Mouse (Mus musculus): ENCODE measurements around the gene Psmd9. TPM values are rescaled to one million over a fixed set of nuclear protein-coding genes. Genes with fewer than 3 reads are reported as not detected.

Gene Psmd9
- polyA plus RNA-seq, 1 experiment from 2014 or later = 78.7 TPM

DNA sequence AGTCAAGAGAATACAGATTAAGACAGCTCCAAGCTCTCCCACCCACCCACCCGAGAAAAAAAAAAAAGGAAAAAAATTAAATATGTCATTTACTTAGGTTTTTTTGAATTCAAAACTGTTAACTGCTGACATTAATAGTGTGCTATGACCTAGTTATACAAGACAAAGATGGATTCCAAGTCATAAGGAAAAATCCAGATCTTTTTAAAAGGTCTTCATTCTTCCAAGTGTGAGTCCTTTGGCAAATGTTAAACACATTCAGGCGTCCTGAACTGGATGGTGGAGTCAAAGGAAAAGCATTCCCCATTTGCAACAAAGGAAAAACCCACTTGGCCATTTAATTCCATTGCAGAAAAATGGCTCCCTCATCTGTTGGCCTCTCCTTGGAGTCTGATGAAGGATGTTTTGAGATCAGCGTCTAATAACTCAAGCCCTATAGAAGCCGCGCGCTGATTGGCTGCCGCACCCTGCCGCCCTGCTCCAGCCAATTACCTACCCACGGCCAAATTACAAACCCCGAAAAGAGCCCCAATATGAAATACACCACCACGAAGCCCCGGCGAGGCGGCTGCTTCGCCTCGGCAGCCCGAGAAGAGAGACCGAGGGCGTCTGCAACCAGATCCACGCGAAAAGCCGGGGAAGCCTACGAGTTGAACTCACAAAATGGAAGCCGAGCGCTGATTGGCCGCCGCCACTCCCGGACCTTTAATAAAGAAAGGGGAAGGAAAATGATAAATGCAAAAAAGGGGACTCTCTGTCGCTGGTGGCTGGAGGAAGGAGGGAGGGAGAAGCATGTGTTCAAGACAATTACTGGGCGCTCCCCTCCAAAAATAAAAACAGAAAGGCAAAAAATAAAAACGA, 28.3 kb upstream of the Psmd9 start:
- under 1% methylated on average over 31 of the region's 31 CpGs for WGBS
- no peaks in the 10 kb centered on the region for H3K9me3 ChIP-seq (ENCODE audit: control insufficient read depth, low read length)
- H3K27ac ChIP-seq (ENCODE audit: low read depth, low read length) = peak overlapping the region; percentile 99
- H3K27me3 ChIP-seq (ENCODE audit: control insufficient read depth, insufficient read depth, low read length) = no peaks in the 10 kb centered on the region
- H3K36me3 ChIP-seq (ENCODE audit: control insufficient read depth, insufficient read depth, low read length) = no peaks in the 10 kb centered on the region
- peak overlapping the region; percentile 100 for H3K4me2 ChIP-seq (ENCODE audit: low read depth, low read length)
- peaks cover 41% of the 10 kb centered on the region for H3K4me1 ChIP-seq (ENCODE audit: control insufficient read depth, insufficient read depth, low read length)
- H3K9ac ChIP-seq (replicated peaks; ENCODE audit: low read depth, low read length) = peak overlapping the region; percentile 100
- peak; percentile 69 for ATAC-seq (ENCODE audit: low read depth)
- peak overlapping the region; percentile 92 for H3K4me3 ChIP-seq (ENCODE audit: low read depth, low read length)

GRCm38 (mm10) chr5:123141555-123142160, 27.6 kb upstream of the Psmd9 start:
- ATAC-seq (ENCODE audit: low read depth) = 0 out of 2 replicates have a peak, but pooled peaks have one; percentile 25
- H3K4me3 ChIP-seq (ENCODE audit: low read depth, low read length) = peak overlapping the region; percentile 92
- no peaks in the 10 kb centered on the region for H3K9me3 ChIP-seq (ENCODE audit: control insufficient read depth, low read length)
- peaks cover 5% of the 10 kb centered on the region; the same call in 1 of the 2 replicates for H3K36me3 ChIP-seq (ENCODE audit: control insufficient read depth, insufficient read depth, low read length)
- H3K27ac ChIP-seq (ENCODE audit: low read depth, low read length) = peak overlapping the region; percentile 99
- WGBS = under 1% methylated on average over 31 of the region's 38 CpGs
- peak overlapping the region; percentile 100 for H3K4me2 ChIP-seq (ENCODE audit: low read depth, low read length)
- peaks cover 37% of the 10 kb centered on the region for H3K4me1 ChIP-seq (ENCODE audit: control insufficient read depth, insufficient read depth, low read length)
- H3K27me3 ChIP-seq (ENCODE audit: control insufficient read depth, insufficient read depth, low read length) = no peaks in the 10 kb centered on the region
- H3K9ac ChIP-seq (replicated peaks; ENCODE audit: low read depth, low read length) = peak overlapping the region; percentile 100

DNA sequence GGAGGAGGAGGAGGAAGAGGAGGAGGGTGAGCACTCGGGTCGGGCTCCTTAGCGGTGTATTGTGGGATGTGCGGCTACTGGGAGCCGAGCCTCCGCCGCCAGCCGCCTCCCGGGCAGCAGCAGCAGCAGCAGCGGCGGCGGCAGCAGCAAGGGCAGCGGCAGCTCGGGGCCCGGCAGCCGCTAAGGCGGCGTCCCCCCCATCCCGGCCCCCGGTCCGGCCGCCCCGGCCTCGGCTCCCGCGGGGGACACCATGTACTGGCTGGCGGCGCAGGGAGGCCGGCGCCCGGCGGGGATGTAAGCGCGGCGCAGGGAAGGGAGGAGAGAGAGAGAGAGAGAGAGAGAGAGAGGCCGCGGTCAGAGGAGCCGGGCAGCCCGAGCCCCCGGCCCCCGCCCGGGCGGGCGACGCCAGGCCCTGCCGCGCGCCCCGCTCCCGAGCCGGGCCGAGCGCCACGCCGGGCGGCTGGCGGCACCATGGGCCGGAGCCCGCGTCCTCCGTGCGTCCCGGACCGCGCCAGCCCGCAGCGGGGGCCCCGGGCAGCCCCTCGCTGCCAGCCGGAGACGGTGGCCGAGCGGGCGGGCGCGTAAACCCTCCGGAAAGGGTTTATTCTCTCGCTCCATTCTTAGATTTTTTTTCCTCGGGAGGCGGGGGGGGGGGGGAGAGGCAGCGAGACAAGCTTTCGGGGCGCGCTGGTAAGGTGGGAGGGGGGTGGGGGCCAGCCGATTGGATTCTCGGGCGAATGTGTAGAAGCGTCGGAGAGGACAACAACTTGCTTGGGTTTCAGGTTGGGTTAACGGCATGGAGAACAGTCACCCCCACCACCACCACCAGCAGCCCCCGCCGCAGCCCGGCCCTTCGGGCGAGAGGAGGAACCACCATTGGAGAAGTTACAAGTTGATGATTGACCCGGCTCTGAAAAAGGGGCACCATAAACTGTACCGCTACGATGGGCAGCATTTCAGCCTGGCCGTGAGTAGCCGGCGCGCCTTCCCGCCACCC, 26.8 kb upstream of the Psmd9 start, which contains the start of gene Setd1b:
Setd1b (plus strand) TSS at position 33 of the 997 bp plus-strand sequence.
- Histone ChIP-seq H3K4me3 (ENCODE audit: low read depth, low read length) (peak within 1 kb of the TSS; percentile 92), H3K9ac (replicated peaks; ENCODE audit: low read depth, low read length) (peak within 1 kb of the TSS; percentile 100), H3K4me1 (ENCODE audit: control insufficient read depth, insufficient read depth, low read length) (peaks cover 30% of the 10 kb centered on the region), H3K27me3 (ENCODE audit: control insufficient read depth, insufficient read depth, low read length) (no peaks in the 10 kb centered on the region), H3K27ac (ENCODE audit: low read depth, low read length) (peak within 1 kb of the TSS; percentile 99), H3K4me2 (ENCODE audit: low read depth, low read length) (peak within 1 kb of the TSS; percentile 100), H3K9me3 (ENCODE audit: control insufficient read depth, low read length) (no peaks in the 10 kb centered on the region), H3K36me3 (ENCODE audit: control insufficient read depth, insufficient read depth, low read length) (peaks cover 13% of the 10 kb centered on the region)
- peak; percentile 19; the same call in 1 of the 2 replicates for ATAC-seq (ENCODE audit: low read depth)
- under 1% methylated on average over 51 of the region's 103 CpGs for WGBS

- Histone ChIP-seq H3K4me3 (ENCODE audit: low read depth, low read length) (peak overlapping the region; percentile 92), H3K27me3 (ENCODE audit: control insufficient read depth, insufficient read depth, low read length) (no peaks in the 10 kb centered on the region), H3K9ac (replicated peaks; ENCODE audit: low read depth, low read length) (peak overlapping the region; percentile 100), H3K9me3 (ENCODE audit: control insufficient read depth, low read length) (no peaks in the 10 kb centered on the region), H3K4me2 (ENCODE audit: low read depth, low read length) (peak overlapping the region; percentile 100), H3K4me1 (ENCODE audit: control insufficient read depth, insufficient read depth, low read length) (peaks cover 33% of the 10 kb centered on the region), H3K27ac (ENCODE audit: low read depth, low read length) (peak overlapping the region; percentile 99), H3K36me3 (ENCODE audit: control insufficient read depth, insufficient read depth, low read length) (peaks cover 21% of the 10 kb centered on the region)
- no peak for ATAC-seq (ENCODE audit: low read depth)
- under 1% methylated on average over 24 of the region's 24 CpGs for WGBS
Observed at GRCm38 (mm10) chr5:123143251-123143970, 25.8 kb upstream of the Psmd9 start.

DNA sequence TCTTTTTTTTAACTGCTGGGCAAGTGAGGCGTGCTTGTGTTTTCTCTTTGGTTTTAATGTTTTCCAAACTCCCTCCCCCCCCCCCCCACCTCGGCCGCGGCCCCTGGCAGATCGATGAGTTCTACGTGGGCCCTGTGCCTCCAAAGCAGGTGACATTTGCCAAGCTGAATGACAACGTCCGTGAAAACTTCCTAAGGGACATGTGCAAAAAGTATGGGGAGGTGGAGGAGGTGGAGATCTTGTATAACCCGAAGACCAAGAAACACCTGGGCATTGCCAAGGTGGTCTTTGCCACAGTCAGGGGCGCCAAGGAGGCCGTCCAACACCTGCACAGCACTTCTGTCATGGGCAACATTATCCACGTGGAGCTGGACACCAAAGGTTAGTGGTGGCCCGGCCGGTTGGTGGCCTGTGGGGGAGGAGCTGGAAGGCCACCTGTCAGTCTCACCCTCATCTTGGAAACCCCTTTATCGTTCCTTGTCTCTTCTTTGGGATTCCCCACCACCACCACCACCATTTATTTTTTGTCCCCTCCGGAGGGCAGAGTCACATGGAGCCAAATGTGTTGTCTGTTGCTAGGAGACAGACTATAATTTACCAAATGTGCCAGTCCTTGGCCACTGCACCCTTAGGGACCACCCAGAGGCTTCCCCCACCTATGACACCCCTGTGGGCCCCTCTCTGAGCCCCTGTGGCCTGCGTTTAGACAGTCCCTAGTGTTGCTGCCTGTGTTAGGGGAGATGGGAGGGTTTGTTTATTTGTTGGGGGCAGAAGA, 25.1 kb upstream of the Psmd9 start:
- H3K4me2 ChIP-seq (ENCODE audit: low read depth, low read length) = peak overlapping the region; percentile 100
- peaks cover 28% of the 10 kb centered on the region for H3K36me3 ChIP-seq (ENCODE audit: control insufficient read depth, insufficient read depth, low read length)
- peak overlapping the region; percentile 92 for H3K4me3 ChIP-seq (ENCODE audit: low read depth, low read length)
- no peak overlapping the region; the same call in 1 of the 2 replicates for H3K27ac ChIP-seq (ENCODE audit: low read depth, low read length)
- ATAC-seq (ENCODE audit: low read depth) = no peak
- H3K4me1 ChIP-seq (ENCODE audit: control insufficient read depth, insufficient read depth, low read length) = peaks cover 41% of the 10 kb centered on the region
- no peaks in the 10 kb centered on the region for H3K27me3 ChIP-seq (ENCODE audit: control insufficient read depth, insufficient read depth, low read length)
- 5% methylated on average over 17 of the region's 17 CpGs for WGBS
- H3K9ac ChIP-seq (replicated peaks; ENCODE audit: low read depth, low read length) = peak overlapping the region; percentile 100; the same call in 1 of the 2 replicates
- no peaks in the 10 kb centered on the region for H3K9me3 ChIP-seq (ENCODE audit: control insufficient read depth, low read length)

DNA sequence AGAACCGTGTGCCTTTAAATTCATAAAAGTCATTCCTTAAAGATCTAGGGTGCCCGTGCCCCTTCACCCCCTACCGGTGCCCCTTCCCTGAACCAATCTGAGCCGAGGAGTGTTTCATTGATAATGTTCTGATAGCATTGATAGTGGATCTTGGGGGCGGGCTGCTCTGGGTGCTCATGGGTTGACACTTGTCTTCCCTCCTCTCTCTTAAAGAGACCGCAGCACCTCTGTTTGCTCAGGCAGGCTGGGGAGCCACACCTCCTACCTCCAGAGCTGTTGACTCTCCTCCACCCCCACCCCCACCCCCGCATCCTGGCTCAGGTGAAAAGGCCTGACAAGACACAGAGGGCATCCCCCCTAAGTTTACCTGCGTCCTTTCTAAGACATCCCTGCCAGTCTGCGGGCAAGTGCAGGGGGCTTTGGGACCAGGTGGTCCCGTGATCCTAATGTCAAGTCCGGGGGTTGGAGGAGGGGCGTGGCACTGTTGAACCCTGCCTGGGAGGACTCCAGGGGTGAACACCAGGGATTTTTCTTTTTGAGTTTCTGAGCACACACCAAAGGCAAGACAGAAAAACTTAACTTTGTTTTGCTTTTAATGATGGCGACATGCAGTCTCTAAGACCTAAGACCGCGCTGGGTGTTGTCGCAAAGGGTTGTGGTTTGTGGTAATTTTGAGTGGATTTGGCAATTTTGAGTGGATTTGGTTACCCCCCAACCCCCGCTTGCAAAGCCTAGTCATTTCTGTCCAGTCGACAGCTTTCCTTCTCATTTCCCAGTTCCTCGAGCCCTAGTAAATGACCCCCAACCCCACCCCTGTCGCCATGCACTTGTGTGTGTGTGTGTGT, 24.2 kb upstream of the Psmd9 start:
- Histone ChIP-seq H3K9ac (replicated peaks; ENCODE audit: low read depth, low read length) (peak overlapping the region; percentile 25; the same call in 1 of the 2 replicates), H3K4me3 (ENCODE audit: low read depth, low read length) (peak overlapping the region; percentile 92), H3K27me3 (ENCODE audit: control insufficient read depth, insufficient read depth, low read length) (no peaks in the 10 kb centered on the region), H3K9me3 (ENCODE audit: control insufficient read depth, low read length) (no peaks in the 10 kb centered on the region), H3K27ac (ENCODE audit: low read depth, low read length) (no peak overlapping the region), H3K4me2 (ENCODE audit: low read depth, low read length) (peak overlapping the region; percentile 100), H3K36me3 (ENCODE audit: control insufficient read depth, insufficient read depth, low read length) (peaks cover 30% of the 10 kb centered on the region), H3K4me1 (ENCODE audit: control insufficient read depth, insufficient read depth, low read length) (peaks cover 47% of the 10 kb centered on the region)
- ATAC-seq (ENCODE audit: low read depth) = no peak
- WGBS = 36% methylated on average over 20 of the region's 20 CpGs

- Histone ChIP-seq H3K4me1 (ENCODE audit: control insufficient read depth, insufficient read depth, low read length) (peaks cover 61% of the 10 kb centered on the region), H3K36me3 (ENCODE audit: control insufficient read depth, insufficient read depth, low read length) (peaks cover 31% of the 10 kb centered on the region), H3K27ac (ENCODE audit: low read depth, low read length) (no peak overlapping the region), H3K9ac (replicated peaks; ENCODE audit: low read depth, low read length) (no peak overlapping the region), H3K9me3 (ENCODE audit: control insufficient read depth, low read length) (no peaks in the 10 kb centered on the region), H3K27me3 (ENCODE audit: control insufficient read depth, insufficient read depth, low read length) (no peaks in the 10 kb centered on the region), H3K4me3 (ENCODE audit: low read depth, low read length) (no peak overlapping the region), H3K4me2 (ENCODE audit: low read depth, low read length) (no peak overlapping the region)
- WGBS = 87% methylated on average over 11 of the region's 11 CpGs
- ATAC-seq (ENCODE audit: low read depth) = no peak
Observed at GRCm38 (mm10) chr5:123146357-123146756, 22.9 kb upstream of the Psmd9 start.

Data from neural tube, embryonic 14.5 days (tissue).